Mouse (Mus musculus) liver, postnatal 0 days (tissue): ENCODE measurements at regions not wholly inside any gene's neighbourhood (a gene's known extent, or its start where the extent isn't known, plus 50 kb on each side); places are given as distances from the start of the nearest gene placed in this dataset.

ENCODE experiments used
- CTCF ChIP-seq: sonication (generic); IDR thresholded peaks from 2 replicates; pipeline ENCODE4 v1.5.1; 2016; ENCODE audit warnings: antibody characterized with exemption, low read depth
- EP300 ChIP-seq: IDR thresholded peaks from 2 replicates; pipeline ENCODE4 v1.6.1; 2016; ENCODE audit warnings: antibody characterized with exemption, low read depth, mild to moderate bottlenecking

DNA sequence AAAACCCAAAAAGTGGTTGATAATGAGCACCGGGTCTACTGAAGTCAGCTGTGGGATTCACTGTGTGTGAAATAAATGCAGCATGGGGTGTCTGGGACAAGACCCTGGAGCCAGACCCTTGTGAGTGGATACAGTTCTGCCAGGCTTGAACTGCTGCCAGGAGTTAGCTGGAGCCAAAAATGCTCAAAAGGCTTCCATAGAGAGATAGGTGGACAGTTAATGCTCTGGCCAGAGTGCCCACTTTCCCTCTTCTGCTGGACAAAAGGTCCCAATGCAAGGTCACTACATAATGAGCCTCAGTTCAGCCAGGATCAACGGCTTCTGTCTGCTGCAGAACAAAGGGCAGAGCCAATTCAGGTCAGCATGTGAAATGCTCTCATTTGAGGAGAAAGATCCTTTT lies 73.2 kb upstream of the Ercc6l2 start:
- TF ChIP-seq CTCF: no peak
- TF ChIP-seq EP300: no peak
